Mouse (Mus musculus) hindbrain, postnatal 0 days (tissue): ENCODE measurements around the gene Gcnt1. TPM values are rescaled to one million over a fixed set of nuclear protein-coding genes. Genes with fewer than 3 reads are reported as not detected.

Experiments
- ATAC-seq: fragments of 200-750 bp; cut with Nextera tagmentation; 2 replicates; pipeline ENCODE4 v1.8.0; 2017; ENCODE audit warnings: mild to moderate bottlenecking, moderate TSS enrichment, moderate library complexity
- DNase-seq: peaks from one replicate; pipeline ENCODE4 v3.0.0-alpha.2; 2015; ENCODE audit warnings: low spot score
- H3K27ac ChIP-seq: fragments of 300-500 bp; sonication (generic); 2 replicates; pipeline ENCODE4 v1.5.1; 2014; ENCODE audit warnings: mild to moderate bottlenecking
- H3K27me3 ChIP-seq: fragments of 300-500 bp; sonication (generic); 2 replicates; pipeline ENCODE4 v1.6.1; 2014; ENCODE audit warnings: low read length, mixed read lengths; ENCODE audit not compliant: insufficient read depth
- H3K36me3 ChIP-seq: fragments of 300-500 bp; sonication (generic); 2 replicates; pipeline ENCODE4 v1.6.1; 2014; ENCODE audit warnings: low read length, mixed read lengths; ENCODE audit not compliant: insufficient read depth
- H3K4me1 ChIP-seq: fragments of 300-500 bp; sonication (generic); 2 replicates; pipeline ENCODE4 v1.6.1; 2014; ENCODE audit warnings: antibody characterized with exemption, low read length, mixed read lengths; ENCODE audit not compliant: insufficient read depth
- H3K4me2 ChIP-seq: fragments of 300-500 bp; sonication (generic); 2 replicates; pipeline ENCODE4 v1.6.1; 2014; ENCODE audit warnings: low read depth, mild to moderate bottlenecking, low read length, moderate library complexity, mixed read lengths
- H3K4me3 ChIP-seq: fragments of 300-500 bp; sonication (generic); 2 replicates; pipeline ENCODE4 v1.5.1; 2014; ENCODE audit warnings: low read length
- H3K9ac ChIP-seq: fragments of 300-500 bp; sonication (generic); replicated peaks from 2 replicates; pipeline ENCODE4 v1.6.1; 2014; ENCODE audit warnings: mild to moderate bottlenecking, low read length, moderate library complexity, mixed read lengths
- H3K9me3 ChIP-seq: fragments of 300-500 bp; sonication (generic); 2 replicates; pipeline ENCODE4 v1.6.1; 2016; ENCODE audit warnings: low read length, mixed read lengths
- CTCF ChIP-seq: IDR thresholded peaks from 2 replicates; pipeline ENCODE4 v1.5.1; 2016; ENCODE audit warnings: antibody characterized with exemption, control low read depth, low read depth
- WGBS: fragments of 180-500 bp; shearing (Covaris S2); extraction: QIAGEN DNeasy Blood & Tissue Kit; methylation state at CpG from one replicate; pipeline ENCODE4 v1.1.7; 2014; 5-methylcytosine and 5-hydroxymethylcytosine counted together
- polyA plus RNA-seq: library from polyadenylated mRNA; unstranded; fragments of >200 nt; fragmentation: Nextera tagmentation; extraction: Ambion mirVana; gene quantifications from 2 replicates; pipeline ENCODE4 v1.2.1, GENCODE M21; 2015
- total RNA-seq: library from RNA; depleted of rRNA; stranded (reverse); fragments of >200 nt; gene quantifications from 2 replicates; pipeline ENCODE4 v1.2.3, GENCODE M21; 2014; rRNA removed

Gcnt1 gene
- total RNA-seq (1.4 and 1.9 TPM in 2 replicates), polyA plus RNA-seq (0.34 and 0.43 TPM in 2 replicates)

GRCm38 (mm10) chr19:17372701-17373100 lies at the start of gene Gcnt1:
TSS of gene Gcnt1 (minus strand) at chr19:17372844.
- ATAC-seq (no peak), DNase-seq (no peak)
- Histone ChIP-seq H3K27me3 (no peaks in the 10 kb centered on the region), H3K9me3 (no peaks in the 10 kb centered on the region), H3K4me2 (no peak within 1 kb of the TSS), H3K27ac (no peak within 1 kb of the TSS), H3K4me3 (no peak within 1 kb of the TSS), H3K36me3 (no peaks in the 10 kb centered on the region), H3K9ac (no peak within 1 kb of the TSS), H3K4me1 (no peaks in the 10 kb centered on the region)
- no peak for TF ChIP-seq CTCF
- WGBS: 84% methylated on average over 3 of the region's 3 CpGs

GRCm38 (mm10) chr19:17417855-17418254 lies 45.2 kb upstream of the Gcnt1 start:
- 72% methylated on average over 1 of the region's 1 CpGs for WGBS
- Histone ChIP-seq H3K27me3 (no peaks in the 10 kb centered on the region), H3K9ac (no peak overlapping the region), H3K27ac (no peak overlapping the region), H3K36me3 (no peaks in the 10 kb centered on the region), H3K4me2 (no peak overlapping the region), H3K4me3 (no peak overlapping the region), H3K9me3 (no peaks in the 10 kb centered on the region), H3K4me1 (0 out of 2 replicates have a peak, but pooled peaks cover 2% of the 10 kb centered on the region)
- TF ChIP-seq CTCF: no peak
- DNase-seq (no peak), ATAC-seq (no peak)

GRCm38 (mm10) chr19:17412915-17413459 lies 40.3 kb upstream of the Gcnt1 start:
- Histone ChIP-seq H3K27ac (no peak overlapping the region), H3K27me3 (no peaks in the 10 kb centered on the region), H3K4me3 (no peak overlapping the region), H3K4me1 (no peaks in the 10 kb centered on the region), H3K36me3 (no peaks in the 10 kb centered on the region), H3K9me3 (no peaks in the 10 kb centered on the region), H3K4me2 (no peak overlapping the region), H3K9ac (no peak overlapping the region)
- no peak for ATAC-seq
- 67% methylated on average over 4 of the region's 4 CpGs for WGBS
- no peak for TF ChIP-seq CTCF
- DNase-seq: no peak

GRCm38 (mm10) chr19:17410465-17411065 lies 37.9 kb upstream of the Gcnt1 start:
- Histone ChIP-seq H3K4me2 (no peak overlapping the region), H3K9ac (no peak overlapping the region), H3K36me3 (no peaks in the 10 kb centered on the region), H3K4me3 (no peak overlapping the region), H3K9me3 (no peaks in the 10 kb centered on the region), H3K4me1 (no peaks in the 10 kb centered on the region), H3K27me3 (no peaks in the 10 kb centered on the region), H3K27ac (no peak overlapping the region)
- WGBS: 92% methylated on average over 5 of the region's 5 CpGs
- ATAC-seq (no peak), DNase-seq (no peak)
- TF ChIP-seq CTCF: no peak

- no peak for DNase-seq
- Histone ChIP-seq H3K9ac (no peak overlapping the region), H3K36me3 (no peaks in the 10 kb centered on the region), H3K27ac (no peak overlapping the region), H3K4me1 (no peaks in the 10 kb centered on the region), H3K4me2 (no peak overlapping the region), H3K9me3 (no peaks in the 10 kb centered on the region), H3K4me3 (no peak overlapping the region), H3K27me3 (no peaks in the 10 kb centered on the region)
- no peak for TF ChIP-seq CTCF
- no peak for ATAC-seq
- WGBS: 60% methylated on average over 3 of the region's 3 CpGs
These were observed 36.7 kb upstream of the Gcnt1 start for GRCm38 (mm10) chr19:17409351-17409750.

GRCm38 (mm10) chr19:17408591-17408990 lies 35.9 kb upstream of the Gcnt1 start:
- no peak for TF ChIP-seq CTCF
- Histone ChIP-seq H3K27me3 (no peaks in the 10 kb centered on the region), H3K4me3 (no peak overlapping the region), H3K4me1 (no peaks in the 10 kb centered on the region), H3K9ac (no peak overlapping the region), H3K36me3 (no peaks in the 10 kb centered on the region), H3K4me2 (no peak overlapping the region), H3K9me3 (no peaks in the 10 kb centered on the region), H3K27ac (no peak overlapping the region)
- ATAC-seq: no peak
- DNase-seq: no peak

- Histone ChIP-seq H3K27me3 (no peaks in the 10 kb centered on the region), H3K4me3 (no peak overlapping the region), H3K27ac (no peak overlapping the region), H3K4me1 (no peaks in the 10 kb centered on the region), H3K9ac (no peak overlapping the region), H3K9me3 (no peaks in the 10 kb centered on the region), H3K36me3 (no peaks in the 10 kb centered on the region), H3K4me2 (no peak overlapping the region)
- ATAC-seq (no peak), DNase-seq (no peak)
- WGBS: 89% methylated on average over 5 of the region's 5 CpGs
- TF ChIP-seq CTCF: no peak
These were observed 34.2 kb upstream of the Gcnt1 start for GRCm38 (mm10) chr19:17406823-17407222.
